Mouse (Mus musculus) ES-CJ7 (cell line): Measurements from ENCODE around the gene Sun3.
A peak's percentile ranks its signal among the peaks of the same experiment; 100 is the strongest.

Source experiments
- DNase-seq: peaks from one replicate; pipeline ENCODE4 v3.0.0; 2011; ENCODE audit warnings: low read depth, low spot score

The Sun3 gene

GRCm38 (mm10) chr11:8983237-8983861 lies 65.4 kb downstream of the Sun3 start:
- DNase-seq = peak; percentile 82

- DNase-seq = no peak
Observed at GRCm38 (mm10) chr11:8978154-8978553, 70.6 kb downstream of the Sun3 start.

DNA sequence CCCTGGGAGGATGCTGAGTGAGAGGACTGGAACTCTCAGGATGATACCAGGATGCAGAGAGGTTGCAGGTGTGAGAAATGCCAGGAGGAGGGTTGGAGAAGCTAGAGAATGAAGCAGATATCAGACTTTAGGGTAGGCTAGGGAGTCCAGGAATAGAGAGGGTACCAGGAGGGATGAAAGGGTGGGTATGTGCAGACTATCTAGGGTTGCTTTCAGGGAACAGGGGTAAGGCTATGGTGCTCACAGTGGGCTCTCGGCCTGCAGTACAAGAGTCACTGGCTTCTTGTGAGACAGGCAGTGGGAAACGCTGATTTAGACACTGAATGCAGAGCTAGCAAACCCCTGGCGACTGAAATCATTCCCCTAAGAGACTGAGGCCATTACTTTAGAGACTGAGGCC lies 75.6 kb downstream of the Sun3 start, which contains the start of gene Pkd1l1:
Pkd1l1 (minus strand) TSS at position 101 of the 400 bp plus-strand sequence.
- DNase-seq = no peak

GRCm38 (mm10) chr11:8972093-8972492 lies 76.7 kb downstream of the Sun3 start:
- DNase-seq = no peak

- no peak for DNase-seq
Observed at GRCm38 (mm10) chr11:8970509-8970908, 78.3 kb downstream of the Sun3 start.

DNA sequence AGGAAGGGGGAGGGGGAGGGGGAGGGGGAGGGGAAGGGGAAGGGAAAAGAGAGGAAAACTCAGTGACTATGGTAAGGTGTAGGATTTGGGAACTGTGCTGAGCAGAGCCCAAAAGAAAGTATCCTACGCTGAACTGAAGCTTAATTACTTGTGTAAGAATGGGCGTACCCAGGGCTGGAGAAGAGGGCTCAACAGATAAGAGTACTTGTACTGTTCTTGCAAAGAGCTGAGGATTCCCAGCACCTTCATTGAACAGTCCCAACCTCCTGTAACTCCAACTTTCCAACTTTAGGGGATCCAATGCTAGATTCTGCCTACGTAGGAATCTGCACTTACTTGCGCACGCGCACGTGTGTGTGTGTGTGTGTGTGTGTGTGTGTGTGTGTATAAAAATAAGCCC lies 80.7 kb downstream of the Sun3 start:
- no peak for DNase-seq
